Mouse (Mus musculus): ENCODE measurements around the gene Abca12. TPM values are rescaled to one million over a fixed set of nuclear protein-coding genes. Genes with fewer than 3 reads are reported as not detected.

The Abca12 gene
- total and polyA plus RNA-seq, 3 experiments, result 0.04 to 0.16 (median 0.08) TPM

DNA sequence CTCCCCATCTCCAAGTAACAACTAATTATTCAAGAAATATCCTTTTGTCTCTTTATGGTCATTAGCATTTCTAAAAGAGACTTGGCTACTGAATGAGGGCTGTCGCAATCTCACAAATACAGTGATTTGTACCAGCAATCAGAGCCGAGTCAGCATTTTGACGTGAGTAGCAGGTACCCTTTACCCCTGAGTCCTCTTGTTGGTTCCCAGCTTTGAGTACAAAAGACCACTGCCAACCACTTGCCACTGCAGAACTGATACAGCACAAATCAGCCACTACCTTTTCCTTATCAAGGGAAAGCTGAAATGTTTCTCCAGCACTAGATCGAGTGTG lies 72.5 kb downstream of the Abca12 start:
- Histone ChIP-seq H3K79me2 (replicated peaks; ENCODE audit: control insufficient read depth, extremely low read depth, insufficient read depth, poor library complexity, severe bottlenecking) (no peaks in the 10 kb centered on the region), H3K4me1 (ENCODE audit: control insufficient read depth in 1 of 2, insufficient read depth in 2 of 2) (peaks cover 0 to 5% of the 10 kb centered on the region in 2 experiments; a peak in 2 of 4 replicates), H3K27ac (ENCODE audit: insufficient read depth, low read depth) (no peak overlapping the region), H3K9ac (ENCODE audit: insufficient read depth, low read depth) (no peak overlapping the region), H3K4me2 (ENCODE audit: insufficient read depth, low read depth, poor library complexity, severe bottlenecking) (no peak overlapping the region), H3K27me3 (replicated peaks) (no peaks in the 10 kb centered on the region), H3K36me3 (replicated peaks in 1 of 2; ENCODE audit: control insufficient read depth in 1 of 2, insufficient read depth in 1 of 2, low read length in 1 of 2) (no peaks in the 10 kb centered on the region), H3K4me3 (replicated peaks in 1 of 3; ENCODE audit: low read depth in 2 of 3, low read length in 2 of 3, poor library complexity in 1 of 3) (no peak overlapping the region), H3K9me3 (replicated peaks; ENCODE audit: low read length) (no peaks in the 10 kb centered on the region)
- dilution Hi-C loops (cut with MboI; ENCODE audit: extremely low pct_ligation_motif_present, extremely low pct_unique_long_range_greater_than_20kb, low sequenced_read_pairs), result no loop called here
- DNase-seq (ENCODE audit: extremely low read depth), result no peak
- no peak for TF ChIP-seq POLR2AphosphoS2 (IDR thresholded peaks at IDR 0.05; ENCODE audit: low read depth, low read length)
- peak; percentile 87 for TF ChIP-seq MAFK (IDR thresholded peaks at IDR 0.05; ENCODE audit: insufficient replicate concordance, low read length)
- in situ Hi-C loops (cut with MboI; ENCODE audit: low pct_ligation_motif_present, low pct_unique_long_range_greater_than_20kb, low sequenced_read_pairs), result no loop called here

DNA sequence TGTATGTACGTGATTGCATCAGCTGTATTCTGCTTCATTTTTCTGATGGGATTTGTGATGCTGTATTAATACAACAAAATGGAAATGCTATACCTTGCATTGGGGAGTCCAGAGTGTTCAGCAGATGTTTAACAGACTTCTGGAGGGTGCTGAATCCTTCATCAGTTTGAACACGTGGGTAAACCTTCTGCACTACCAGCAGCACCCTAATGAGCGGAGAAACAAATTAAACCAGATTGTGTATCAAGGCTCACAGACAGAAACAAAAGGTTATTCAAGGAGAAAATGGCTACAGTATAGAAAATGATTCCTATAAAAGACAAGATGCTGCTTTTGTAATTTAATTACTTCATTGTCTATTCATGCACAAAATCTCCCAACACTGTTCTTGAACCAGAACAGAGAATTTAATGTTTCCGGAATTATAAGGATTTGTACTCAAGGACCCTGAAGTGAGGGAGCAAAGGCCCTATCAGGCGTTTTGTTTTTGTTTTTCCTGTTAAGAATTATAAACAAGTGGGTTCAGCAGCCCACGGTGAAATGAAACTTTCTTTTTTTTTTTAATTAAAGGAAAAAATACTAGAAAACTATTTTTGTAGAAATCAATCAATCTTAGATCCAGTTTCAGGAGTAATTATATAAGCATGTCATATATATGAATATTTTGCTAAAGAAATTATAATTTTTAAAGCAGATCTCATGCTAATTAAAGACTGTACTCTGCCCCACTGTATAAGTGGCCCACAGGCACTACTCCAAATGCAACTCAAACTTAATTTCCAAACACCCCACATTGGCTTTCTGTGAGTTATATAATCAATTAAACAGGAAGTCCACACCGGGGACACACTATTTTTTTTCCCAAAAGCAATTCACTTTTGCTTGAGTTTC lies 73.1 kb downstream of the Abca12 start:
- H3K9me3 ChIP-seq (replicated peaks; ENCODE audit: low read length), result no peaks in the 10 kb centered on the region
- dilution Hi-C loops (cut with MboI; ENCODE audit: extremely low pct_ligation_motif_present, extremely low pct_unique_long_range_greater_than_20kb, low sequenced_read_pairs) (no loop called here), in situ Hi-C loops (cut with MboI; ENCODE audit: low pct_ligation_motif_present, low pct_unique_long_range_greater_than_20kb, low sequenced_read_pairs) (no loop called here)
- TF ChIP-seq BHLHE40 (IDR thresholded peaks at IDR 0.05; ENCODE audit: low read depth, low read length) (no peak), MEF2A (IDR thresholded peaks at IDR 0.05; ENCODE audit: borderline replicate concordance, low read depth, low read length) (no peak), JUND (conservative IDR thresholded peaks at IDR 0.05; ENCODE audit: low read depth, low read length) (no peak), SIN3A (IDR thresholded peaks at IDR 0.05; ENCODE audit: low read length) (no peak), MAX (IDR thresholded peaks at IDR 0.05; ENCODE audit: low read length) (no peak), GABPA (IDR thresholded peaks at IDR 0.05; ENCODE audit: insufficient replicate concordance, low read depth, low read length) (no peak), MXI1 (IDR thresholded peaks at IDR 0.05; ENCODE audit: low read depth, low read length) (no peak), SMC3 (IDR thresholded peaks at IDR 0.05; ENCODE audit: low read depth, low read length) (no peak), HCFC1 (IDR thresholded peaks at IDR 0.05; ENCODE audit: low read depth, low read length) (no peak), POLR2AphosphoS2 (IDR thresholded peaks at IDR 0.05; ENCODE audit: low read depth, low read length) (no peak), ETS1 (conservative IDR thresholded peaks at IDR 0.05; ENCODE audit: low read depth, low read length) (no peak)
- H3K4me3 ChIP-seq (replicated peaks in 1 of 3; ENCODE audit: low read depth in 2 of 3, low read length in 2 of 3, poor library complexity in 1 of 3), result no peak overlapping the region
- H3K4me1 ChIP-seq (ENCODE audit: control insufficient read depth in 1 of 2, insufficient read depth in 2 of 2), result peaks cover 0 to 5% of the 10 kb centered on the region in 2 experiments; a peak in 2 of 4 replicates
- H3K27ac ChIP-seq (ENCODE audit: insufficient read depth, low read depth), result no peak overlapping the region
- no peak for DNase-seq (ENCODE audit: extremely low read depth)
- H3K36me3 ChIP-seq (replicated peaks in 1 of 2; ENCODE audit: control insufficient read depth in 1 of 2, insufficient read depth in 1 of 2, low read length in 1 of 2), result no peaks in the 10 kb centered on the region
- H3K79me2 ChIP-seq (replicated peaks; ENCODE audit: control insufficient read depth, extremely low read depth, insufficient read depth, poor library complexity, severe bottlenecking), result no peaks in the 10 kb centered on the region
- H3K27me3 ChIP-seq (replicated peaks), result no peaks in the 10 kb centered on the region
- H3K9ac ChIP-seq (ENCODE audit: insufficient read depth, low read depth), result no peak overlapping the region
- H3K4me2 ChIP-seq (ENCODE audit: insufficient read depth, low read depth, poor library complexity, severe bottlenecking), result no peak overlapping the region

Measured in CH12.LX (cell line).